Mouse (Mus musculus) common myeloid progenitor, adult 5-6 weeks (primary cell): ENCODE data around the gene Lrat. TPM values are rescaled to one million over a fixed set of nuclear protein-coding genes. Genes with fewer than 3 reads are reported as not detected.

Experiments used
- ATAC-seq: replicated peaks from 2 replicates; pipeline ENCODE4 v1.8.0; 2016; ENCODE audit warnings: low read depth, mild to moderate bottlenecking, moderate TSS enrichment, inconsistent platforms; ENCODE audit not compliant: poor library complexity, severe bottlenecking
- total RNA-seq: library from RNA; stranded (forward); fragments of 200-1000, 187-1606 nt; gene quantifications from 2 replicates; pipeline ENCODE4 v1.2.3, GENCODE M21; 2017

The Lrat gene
- total RNA-seq: not detected in 2 replicates

DNA sequence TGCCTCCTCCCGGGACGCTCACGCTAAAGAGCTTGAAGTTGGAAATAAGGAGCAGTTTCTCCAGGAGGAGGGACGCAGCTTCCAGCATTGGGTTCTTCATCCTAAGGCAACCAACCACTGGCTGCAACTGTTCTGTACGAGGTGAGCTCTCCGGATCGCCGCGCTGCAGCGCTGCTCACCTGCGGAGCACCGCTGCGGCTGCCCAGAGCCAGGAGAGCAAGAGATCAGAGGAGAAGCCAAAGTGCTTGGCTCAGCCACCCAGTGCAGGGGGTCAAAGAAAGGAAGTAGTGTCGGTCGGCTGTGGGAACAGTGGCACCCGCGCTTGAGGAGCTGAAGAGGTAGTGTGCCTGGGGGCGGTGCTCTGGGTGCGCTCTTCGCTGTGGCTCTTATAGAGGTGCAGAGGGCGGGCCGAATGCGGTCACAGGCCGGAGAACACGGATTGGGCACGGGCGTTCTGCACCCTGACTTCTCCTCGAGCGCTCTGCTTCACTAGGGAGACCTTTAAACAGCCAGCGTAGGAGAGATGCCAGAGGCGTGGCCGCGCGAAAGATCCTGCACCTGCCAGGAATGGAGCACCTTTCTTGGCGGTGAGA is at the start of gene Lrat:
Gene Lrat, minus strand, starts transcription at position 361 of the 593 bp plus-strand sequence.
- ATAC-seq: peak; percentile 94

DNA sequence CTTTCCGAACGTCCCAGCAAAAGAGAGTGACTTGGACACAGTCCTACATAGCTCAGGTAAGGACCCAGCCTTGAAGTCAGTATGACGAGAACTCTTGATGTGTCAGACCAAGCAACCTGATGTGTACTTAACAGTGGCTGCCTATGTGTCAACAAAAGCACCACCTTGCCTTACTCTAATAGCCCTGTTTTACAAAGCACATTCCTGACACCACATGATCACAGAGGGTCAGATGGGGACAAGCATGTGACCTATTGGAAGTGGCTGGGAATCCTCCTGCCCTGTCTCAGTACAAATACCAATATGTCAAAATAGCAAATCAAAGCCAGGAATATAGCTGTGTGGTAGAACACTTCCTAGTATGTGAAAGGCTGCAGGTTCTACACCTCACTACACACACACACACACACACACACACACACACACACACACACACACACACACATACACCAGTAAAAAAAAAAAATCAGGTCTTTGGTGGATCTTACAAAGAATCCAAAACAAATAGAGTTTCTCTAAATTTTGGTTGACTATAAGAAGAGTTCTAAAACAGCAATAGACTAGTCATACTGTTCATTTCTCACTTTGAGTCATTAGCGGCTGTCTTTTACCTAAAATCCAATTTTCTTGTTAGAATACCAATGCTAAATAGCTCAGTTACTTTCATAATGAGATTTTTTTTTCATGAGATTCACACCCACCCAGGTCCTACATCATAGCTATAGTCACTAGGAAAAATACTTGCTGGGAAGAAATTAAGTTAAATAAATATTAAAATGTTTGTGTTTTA is 48.6 kb upstream of the Lrat start:
- ATAC-seq: no peak

DNA sequence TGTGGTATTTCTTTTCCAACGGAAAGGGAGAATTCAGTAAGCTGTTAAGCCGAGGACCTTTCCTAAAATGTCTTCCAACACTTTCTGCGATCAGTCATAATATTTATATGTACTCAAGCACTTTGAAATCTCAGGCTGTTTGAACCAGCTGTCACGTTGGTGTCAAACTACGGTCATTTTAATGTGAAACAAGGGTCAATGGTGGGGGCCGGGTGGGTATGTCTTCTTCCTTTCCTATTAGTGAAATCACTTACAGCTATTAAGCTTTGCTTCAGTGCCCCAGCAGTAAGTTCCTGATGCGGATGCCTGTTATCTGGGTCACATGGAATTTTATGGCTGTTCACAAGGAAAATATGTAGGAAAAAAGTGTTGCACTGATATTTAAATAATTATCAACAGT is 46.9 kb upstream of the Lrat start:
- ATAC-seq: no peak

DNA sequence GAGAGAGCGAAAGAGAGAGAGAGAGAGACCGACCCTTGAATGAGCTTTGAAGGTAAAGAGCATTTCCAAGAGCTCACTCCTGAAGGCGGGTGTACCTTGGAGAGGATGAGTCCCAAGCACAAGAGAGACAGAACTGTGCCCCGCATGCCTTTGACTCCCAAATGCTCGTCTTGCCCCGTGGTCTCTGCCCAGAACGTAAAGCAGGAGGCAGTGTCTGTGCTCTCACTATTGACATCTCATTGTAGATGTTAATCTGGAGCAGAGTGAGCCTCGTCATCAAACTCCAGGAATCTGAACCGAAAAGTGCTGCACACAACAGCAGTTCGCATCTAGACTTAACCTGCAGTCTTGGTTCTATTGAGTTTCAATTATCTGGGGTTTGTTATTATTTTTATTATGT is 46.4 kb upstream of the Lrat start:
- ATAC-seq: no peak

DNA sequence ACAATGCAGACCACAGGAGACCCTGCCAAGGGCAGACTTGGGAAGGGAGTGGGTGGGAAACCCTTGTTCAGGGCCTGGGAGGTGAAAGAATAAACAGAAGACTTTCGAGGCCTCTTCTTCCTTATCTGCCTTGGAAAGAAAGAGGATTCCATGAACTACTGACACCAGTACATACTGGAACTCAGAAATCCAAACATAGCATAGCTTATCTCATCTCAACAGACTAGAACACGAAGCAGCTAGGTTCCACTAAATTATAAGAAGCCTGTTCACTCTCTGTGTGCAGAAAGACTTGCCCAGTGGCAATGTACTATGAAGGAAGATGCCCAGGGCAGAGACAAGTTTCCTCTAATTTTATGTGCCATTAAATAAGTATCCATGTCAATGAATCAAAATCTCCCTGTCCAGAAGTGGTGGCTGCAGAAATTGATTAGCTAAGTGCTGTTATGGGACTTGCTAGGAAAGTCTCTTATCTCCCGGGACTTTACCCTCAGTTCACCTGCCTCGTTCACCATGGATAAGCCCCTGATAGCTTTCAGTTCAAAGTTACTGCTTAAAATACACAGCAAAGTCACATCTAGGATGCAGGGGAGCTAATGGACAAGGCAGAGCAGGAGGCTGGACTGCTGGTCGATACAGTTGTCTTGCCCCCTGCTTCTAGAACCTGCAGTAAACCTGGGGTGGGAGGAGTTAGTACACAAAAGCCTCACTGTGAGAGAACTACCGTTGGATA is 42.8 kb upstream of the Lrat start:
- ATAC-seq: no peak

DNA sequence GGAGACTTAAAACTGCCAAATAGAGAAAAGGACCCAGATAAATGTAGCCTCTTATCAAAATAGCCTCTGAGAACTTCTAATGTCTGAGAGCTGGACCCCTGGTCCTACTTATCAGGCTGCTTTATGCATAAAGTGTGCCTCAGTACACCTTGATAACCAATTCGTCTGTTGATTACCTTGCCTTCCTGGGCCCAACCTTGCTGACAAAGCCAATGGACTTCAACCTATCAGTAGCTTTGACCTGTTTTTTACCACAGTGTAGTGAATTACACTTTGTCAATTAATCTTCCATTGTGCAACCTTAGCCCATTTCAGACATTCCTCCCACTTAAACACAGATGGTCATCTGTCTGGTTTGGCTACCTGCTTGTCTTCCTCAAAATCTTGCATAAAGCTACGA is 24.1 kb upstream of the Lrat start:
- ATAC-seq: no peak

DNA sequence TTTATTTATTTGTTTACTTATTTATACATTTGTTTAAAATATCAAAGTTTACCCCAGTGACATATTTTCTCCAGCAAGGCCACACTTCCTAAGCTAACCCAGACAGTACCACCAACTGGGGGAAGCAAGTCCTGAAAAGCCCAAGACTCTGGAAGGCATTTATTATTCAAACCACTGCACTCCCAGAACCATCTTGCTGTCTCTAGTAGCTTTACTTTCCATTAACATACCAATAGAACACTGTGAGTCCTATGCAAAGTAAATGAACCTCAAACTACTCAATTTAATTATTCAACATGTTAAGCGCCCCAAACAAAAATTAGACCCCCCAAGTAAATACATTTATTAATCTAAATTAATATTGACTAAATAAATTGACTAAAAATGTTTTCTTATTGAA is 11.9 kb upstream of the Lrat start:
- no peak for ATAC-seq

DNA sequence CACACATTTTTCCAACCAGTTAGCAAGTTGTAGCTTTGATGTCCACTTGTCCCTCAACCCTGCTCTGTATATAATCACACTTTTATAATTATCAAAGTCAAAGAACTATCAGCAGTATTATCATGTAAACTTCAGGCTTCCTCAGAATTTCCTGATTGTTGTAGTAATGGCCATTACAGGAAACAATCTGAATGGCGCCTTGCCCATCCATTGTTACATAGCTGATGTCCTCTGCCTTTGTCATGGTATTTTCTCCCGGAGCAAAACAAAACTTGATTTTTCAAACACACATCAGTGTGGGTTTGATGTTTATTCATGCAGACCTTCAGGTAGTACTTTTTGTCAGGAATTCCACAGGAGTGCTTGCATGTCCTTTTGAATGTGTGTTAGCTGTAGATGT is 4.9 kb upstream of the Lrat start:
- no peak for ATAC-seq

DNA sequence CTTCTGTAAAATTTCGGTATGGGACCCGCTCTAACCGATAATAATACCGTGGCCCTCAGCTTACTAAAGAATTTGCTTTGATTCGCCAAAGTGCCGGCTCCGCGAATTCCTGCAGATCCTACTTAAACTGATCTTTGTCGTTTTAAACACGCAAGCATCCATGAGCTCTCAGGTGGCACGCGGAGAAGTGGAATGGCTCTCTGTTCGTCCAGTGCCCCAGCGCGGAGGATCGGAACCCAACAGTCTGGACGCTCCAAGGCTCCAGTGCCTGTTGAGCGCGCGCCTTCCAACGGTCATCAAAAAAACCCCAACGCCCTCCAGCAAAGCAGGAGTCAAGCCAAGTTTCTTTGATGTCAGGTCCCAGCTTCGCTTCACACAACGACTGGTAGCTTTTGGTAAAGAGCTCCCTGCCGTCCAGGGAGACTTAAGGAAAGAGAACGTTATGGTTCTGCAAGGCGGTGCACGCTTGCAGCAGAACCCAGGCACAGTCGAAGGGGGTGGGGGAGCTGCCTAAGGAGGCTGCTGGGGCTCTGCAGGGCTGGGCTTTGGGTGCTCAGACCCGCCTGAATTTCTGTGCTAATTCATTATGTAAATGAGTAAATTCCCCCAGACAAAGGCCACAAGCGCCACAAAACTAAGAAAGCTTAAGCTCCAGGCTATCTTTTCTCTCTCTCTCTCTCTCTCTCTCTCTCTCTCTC is 587 bp upstream of the Lrat start:
- no peak; the same call in 1 of the 2 replicates for ATAC-seq

DNA sequence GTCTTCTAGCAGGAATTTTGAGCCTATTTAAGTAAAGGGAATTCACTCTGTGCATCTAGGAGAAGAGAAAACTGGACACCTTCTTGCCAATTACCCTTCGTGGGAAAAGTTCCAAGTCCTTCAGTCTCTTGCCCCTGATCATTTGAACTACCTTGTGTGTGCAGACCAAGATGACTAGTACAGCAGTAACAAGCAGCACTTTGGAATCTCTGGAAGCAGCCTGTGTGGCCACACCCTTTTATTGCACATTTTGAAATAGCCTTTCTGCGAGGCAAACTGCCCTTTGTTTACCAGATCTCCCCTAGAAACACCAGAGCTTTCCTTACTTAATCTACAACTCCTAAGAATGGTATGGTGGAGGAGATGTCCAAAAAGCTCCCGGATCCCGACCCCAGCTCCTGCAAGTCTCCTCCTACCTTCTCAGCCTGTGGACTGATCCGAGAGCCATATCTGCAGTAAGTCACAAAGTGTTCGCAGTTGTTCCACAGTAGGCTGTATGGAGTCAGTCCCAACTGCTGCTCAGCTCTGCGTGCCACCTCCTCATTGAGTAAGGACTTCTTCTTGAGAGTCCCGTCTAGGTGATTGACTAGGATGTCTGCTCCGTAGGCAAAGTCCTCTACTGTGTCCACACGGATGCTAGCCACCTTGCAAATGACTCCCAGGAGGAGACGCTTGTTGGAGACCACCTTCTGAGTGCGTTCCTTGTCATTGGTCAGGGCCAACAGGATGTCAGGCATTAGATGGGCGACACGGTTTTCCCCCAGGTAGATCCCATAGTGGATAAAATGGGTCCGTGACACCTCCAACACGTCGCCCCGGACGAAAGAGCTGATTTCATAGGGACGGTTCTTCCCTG is 788 bp downstream of the Lrat start:
- ATAC-seq: no peak

DNA sequence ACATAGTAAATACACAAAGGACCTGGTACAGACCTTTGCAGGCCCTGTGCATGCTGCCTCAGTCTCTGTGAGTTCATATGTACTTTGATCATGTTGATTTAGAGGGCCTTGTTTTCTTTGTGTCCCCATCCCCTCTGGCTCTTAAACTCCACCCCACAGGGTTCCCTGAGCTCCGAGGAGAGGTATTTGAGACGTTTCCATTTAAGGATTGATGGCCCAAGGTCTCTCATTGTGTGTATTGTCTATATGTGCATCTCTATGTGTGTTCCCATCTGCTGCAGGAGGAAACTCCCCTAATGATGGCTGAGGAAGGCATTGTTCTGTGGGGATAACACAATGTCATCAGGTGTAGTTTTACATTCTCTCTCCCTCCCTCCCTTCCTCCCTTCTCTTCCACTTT is 14.9 kb downstream of the Lrat start:
- ATAC-seq: no peak

DNA sequence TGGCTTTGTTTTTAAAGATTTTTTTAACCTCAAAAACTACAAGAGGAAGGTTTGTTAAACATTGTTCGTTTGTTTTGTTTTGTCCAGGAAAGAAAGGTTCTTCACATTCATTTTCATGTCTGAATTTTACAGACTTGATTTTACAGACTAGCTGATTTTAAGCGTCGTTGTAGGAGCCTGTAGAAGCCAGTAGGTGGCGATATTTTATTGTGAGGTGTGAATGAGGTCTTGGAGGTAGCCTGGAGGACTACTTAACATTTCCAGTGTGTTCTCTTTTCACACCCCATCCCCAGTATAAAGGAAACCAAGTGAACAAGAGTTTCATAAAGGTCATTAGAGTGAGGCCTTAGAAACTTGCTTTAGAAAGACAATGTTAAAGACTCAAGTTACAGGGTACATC is 26.5 kb downstream of the Lrat start:
- ATAC-seq: peak; percentile 71; the same call in 1 of the 2 replicates

DNA sequence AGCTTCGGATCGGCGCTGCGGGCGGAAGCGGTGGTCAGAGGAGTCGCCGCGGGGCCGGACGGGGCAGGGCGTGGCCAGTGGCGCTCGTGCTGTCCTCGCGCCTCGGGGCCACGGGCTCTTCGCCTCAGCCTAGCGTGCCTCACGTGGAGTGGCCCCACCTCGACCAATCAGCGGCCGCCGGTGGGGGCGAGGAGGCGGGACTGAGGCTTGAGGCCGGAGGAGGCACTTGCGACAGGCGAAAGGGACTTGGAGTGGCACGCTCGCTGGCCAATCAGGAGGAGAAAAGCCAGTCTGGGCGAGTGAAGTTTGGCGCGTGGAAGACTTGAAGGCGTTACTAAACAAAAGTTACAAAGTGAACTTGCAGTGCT is 27.4 kb downstream of the Lrat start, which contains the start of gene Rbm46:
Gene Rbm46, minus strand, starts transcription at position 112 of the 368 bp plus-strand sequence.
- peak; percentile 80 for ATAC-seq

DNA sequence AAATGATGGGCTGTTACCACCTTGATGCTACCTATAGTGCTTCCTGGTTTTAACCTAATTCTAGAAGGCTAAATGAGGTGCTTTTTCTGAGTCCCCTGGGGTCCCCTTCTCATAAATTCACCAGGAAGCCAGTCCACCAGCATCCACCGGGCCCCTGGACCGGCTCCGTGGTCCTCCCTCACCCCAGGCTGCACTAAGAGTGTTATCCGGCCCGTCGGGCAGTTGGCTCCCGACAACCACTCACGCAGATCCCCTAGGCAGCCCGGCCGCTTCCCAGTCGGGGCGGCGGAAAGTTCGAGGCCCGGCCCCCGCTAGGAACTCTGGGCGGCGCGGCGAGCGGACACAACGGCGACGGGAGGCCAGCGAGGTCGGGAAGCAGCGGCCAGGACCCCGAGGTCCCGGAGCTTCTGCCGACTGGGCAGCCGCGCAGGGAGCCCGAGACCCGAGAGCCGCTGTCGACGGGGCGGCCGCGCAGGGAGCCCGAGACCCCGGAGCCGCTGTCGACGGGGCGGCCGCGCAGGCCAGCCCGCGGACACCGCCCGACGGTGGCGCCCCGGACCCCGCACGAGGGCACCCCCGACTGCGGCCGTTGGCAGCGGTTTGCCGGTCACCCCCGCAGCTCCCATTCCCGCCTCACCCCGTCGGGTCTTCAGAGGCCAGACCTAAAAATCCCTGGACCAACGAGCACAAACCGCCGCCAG is 28.0 kb downstream of the Lrat start:
- ATAC-seq: no peak

DNA sequence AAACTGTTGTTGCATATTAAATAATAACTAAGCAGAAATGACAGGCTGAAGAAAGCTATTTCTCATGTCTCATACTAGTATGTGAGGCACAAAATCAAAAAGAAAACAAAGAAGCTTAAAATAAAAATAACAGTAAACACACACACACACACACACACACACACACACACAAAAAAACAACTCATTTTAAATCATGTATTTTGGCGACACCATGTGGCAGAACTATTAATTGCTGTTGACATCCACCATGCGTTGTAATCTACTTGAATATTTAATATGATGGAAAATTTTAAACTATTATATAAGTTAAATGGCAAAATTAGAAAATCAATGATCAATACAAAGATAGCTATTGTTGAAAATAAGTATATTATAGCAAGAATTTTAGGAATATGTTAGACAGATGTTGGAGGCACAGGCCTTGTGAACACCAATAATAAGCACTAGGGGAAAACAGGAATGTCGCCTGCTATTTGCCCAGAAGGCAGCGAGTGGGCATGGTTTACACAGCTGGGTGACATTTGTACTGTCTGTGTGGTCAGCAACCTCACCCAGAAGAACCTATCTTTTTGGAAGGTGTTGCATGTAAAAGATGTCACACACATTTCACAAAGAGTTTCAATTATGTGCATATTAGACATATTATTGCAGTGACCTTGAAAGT is 46.2 kb downstream of the Lrat start:
- peak; percentile 54; the same call in 1 of the 2 replicates for ATAC-seq
